Mouse (Mus musculus): ENCODE data around the gene Slc16a4. TPM values are rescaled to one million over a fixed set of nuclear protein-coding genes. Genes with fewer than 3 reads are reported as not detected.
A peak's percentile ranks its signal among the peaks of the same experiment; 100 is the strongest.

Slc16a4 gene
- 1 to 10 TPM in 3 of 4 experiments, under 1 TPM in 1; 0.62 to 1.6 (median 1.1) TPM for total RNA-seq (2022)

GRCm38 (mm10) chr3:107290764-107291381, at the start of gene Slc16a4:
Gene Slc16a4, plus strand, starts transcription at chr3:107291230.
- no peak for DNase-seq (ENCODE audit: low spot score in 2 of 2)

GRCm38 (mm10) chr3:107241389-107242094, 49.5 kb upstream of the Slc16a4 start:
- DNase-seq (ENCODE audit: low spot score in 2 of 2): no peak

GRCm38 (mm10) chr3:107246876-107247275, 44.2 kb upstream of the Slc16a4 start:
- DNase-seq (ENCODE audit: low spot score in 2 of 2): no peak

GRCm38 (mm10) chr3:107249042-107249441, 42.0 kb upstream of the Slc16a4 start:
- DNase-seq (ENCODE audit: low spot score in 2 of 2): no peak

GRCm38 (mm10) chr3:107250320-107250719, 40.7 kb upstream of the Slc16a4 start:
- no peak for DNase-seq (ENCODE audit: low spot score in 2 of 2)

GRCm38 (mm10) chr3:107252035-107252434, 39.0 kb upstream of the Slc16a4 start:
- no peak for DNase-seq (ENCODE audit: low spot score in 2 of 2)

- DNase-seq (ENCODE audit: low spot score in 2 of 2): no peak
Observed at GRCm38 (mm10) chr3:107253925-107254324, 37.1 kb upstream of the Slc16a4 start.

- no peak for DNase-seq (ENCODE audit: low spot score in 2 of 2)
Observed at GRCm38 (mm10) chr3:107255992-107256391, 35.0 kb upstream of the Slc16a4 start.

GRCm38 (mm10) chr3:107256724-107257123, 34.3 kb upstream of the Slc16a4 start:
- DNase-seq (ENCODE audit: low spot score in 2 of 2): no peak

- peak in 1 of 2 experiments; percentile 17 for DNase-seq (ENCODE audit: low spot score in 2 of 2)
Observed at GRCm38 (mm10) chr3:107257924-107258323, 33.1 kb upstream of the Slc16a4 start.

GRCm38 (mm10) chr3:107260956-107261850, 29.8 kb upstream of the Slc16a4 start:
- peak in 1 of 2 experiments; percentile 22 for DNase-seq (ENCODE audit: low spot score in 2 of 2)

- DNase-seq (ENCODE audit: low spot score in 2 of 2): no peak
Observed at GRCm38 (mm10) chr3:107261851-107262165, 29.2 kb upstream of the Slc16a4 start.

- no peak for DNase-seq (ENCODE audit: low spot score in 2 of 2)
Observed at GRCm38 (mm10) chr3:107266814-107267345, 24.1 kb upstream of the Slc16a4 start.

GRCm38 (mm10) chr3:107272433-107272832, 18.6 kb upstream of the Slc16a4 start:
- no peak for DNase-seq (ENCODE audit: low spot score in 2 of 2)

- DNase-seq (ENCODE audit: low spot score in 2 of 2): peak; percentile 71 to 80
Observed at GRCm38 (mm10) chr3:107273820-107274219, 17.2 kb upstream of the Slc16a4 start.

- no peak for DNase-seq (ENCODE audit: low spot score in 2 of 2)
Observed at GRCm38 (mm10) chr3:107275351-107275750, 15.7 kb upstream of the Slc16a4 start.

- no peak for DNase-seq (ENCODE audit: low spot score in 2 of 2)
Observed at GRCm38 (mm10) chr3:107275996-107276395, 15.0 kb upstream of the Slc16a4 start.

GRCm38 (mm10) chr3:107276626-107277025, 14.4 kb upstream of the Slc16a4 start:
- no peak for DNase-seq (ENCODE audit: low spot score in 2 of 2)

GRCm38 (mm10) chr3:107278479-107279269, 12.4 kb upstream of the Slc16a4 start, which contains the start of gene Lamtor5:
Gene Lamtor5, plus strand, starts transcription at chr3:107278858.
- peak; percentile 86 to 90 for DNase-seq (ENCODE audit: low spot score in 2 of 2)

GRCm38 (mm10) chr3:107286123-107286522, 4.9 kb upstream of the Slc16a4 start:
- DNase-seq (ENCODE audit: low spot score in 2 of 2): no peak

GRCm38 (mm10) chr3:107287346-107287745, 3.7 kb upstream of the Slc16a4 start:
- DNase-seq (ENCODE audit: low spot score in 2 of 2): no peak
